Mouse (Mus musculus): ENCODE measurements at regions not wholly inside any gene's neighbourhood (a gene's known extent, or its start where the extent isn't known, plus 50 kb on each side); places are given as distances from the start of the nearest gene placed in this dataset.

DNA sequence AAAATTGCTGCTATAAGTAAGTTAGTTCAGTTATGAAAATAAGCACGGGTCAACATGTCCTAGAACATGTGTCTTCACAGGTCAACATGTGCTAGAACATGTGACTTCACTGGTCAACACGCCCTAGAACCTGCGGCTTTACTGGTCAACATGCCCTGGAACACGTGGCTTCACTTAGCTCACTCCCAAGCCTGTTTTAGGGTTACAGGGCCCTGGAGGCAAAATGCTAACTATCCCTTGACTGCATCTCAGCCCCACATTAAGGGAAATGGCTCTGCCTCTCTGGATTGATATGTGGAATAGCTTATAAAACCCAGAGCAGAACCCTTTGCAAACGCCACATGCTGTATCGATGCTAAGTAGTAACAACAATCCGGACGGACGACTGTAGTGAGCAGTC lies 67.8 kb downstream of the Nkx6-1 start:
- no peak for DNase-seq (ENCODE audit: low spot score in 2 of 2)

DNA sequence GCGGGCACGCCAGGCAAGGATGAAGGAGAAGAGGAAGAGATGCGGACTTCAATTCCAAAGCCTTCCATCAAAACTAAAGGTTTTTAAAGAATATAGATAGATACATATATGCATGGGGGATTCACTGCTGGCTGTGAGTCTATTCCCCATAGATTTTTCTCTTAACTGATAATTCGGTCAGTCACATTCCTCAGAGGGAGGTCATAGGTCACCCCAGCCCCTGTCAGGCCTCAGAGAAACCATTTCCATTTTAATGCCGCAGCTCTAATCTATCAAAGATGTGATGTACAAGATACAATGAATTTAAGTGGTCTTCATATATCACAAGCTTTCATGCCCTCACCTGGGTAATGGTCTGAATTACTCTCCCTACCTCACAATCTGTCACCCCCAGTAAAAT lies 73.6 kb downstream of the Nkx6-1 start:
- no peak for DNase-seq (ENCODE audit: low spot score in 2 of 2)

DNA sequence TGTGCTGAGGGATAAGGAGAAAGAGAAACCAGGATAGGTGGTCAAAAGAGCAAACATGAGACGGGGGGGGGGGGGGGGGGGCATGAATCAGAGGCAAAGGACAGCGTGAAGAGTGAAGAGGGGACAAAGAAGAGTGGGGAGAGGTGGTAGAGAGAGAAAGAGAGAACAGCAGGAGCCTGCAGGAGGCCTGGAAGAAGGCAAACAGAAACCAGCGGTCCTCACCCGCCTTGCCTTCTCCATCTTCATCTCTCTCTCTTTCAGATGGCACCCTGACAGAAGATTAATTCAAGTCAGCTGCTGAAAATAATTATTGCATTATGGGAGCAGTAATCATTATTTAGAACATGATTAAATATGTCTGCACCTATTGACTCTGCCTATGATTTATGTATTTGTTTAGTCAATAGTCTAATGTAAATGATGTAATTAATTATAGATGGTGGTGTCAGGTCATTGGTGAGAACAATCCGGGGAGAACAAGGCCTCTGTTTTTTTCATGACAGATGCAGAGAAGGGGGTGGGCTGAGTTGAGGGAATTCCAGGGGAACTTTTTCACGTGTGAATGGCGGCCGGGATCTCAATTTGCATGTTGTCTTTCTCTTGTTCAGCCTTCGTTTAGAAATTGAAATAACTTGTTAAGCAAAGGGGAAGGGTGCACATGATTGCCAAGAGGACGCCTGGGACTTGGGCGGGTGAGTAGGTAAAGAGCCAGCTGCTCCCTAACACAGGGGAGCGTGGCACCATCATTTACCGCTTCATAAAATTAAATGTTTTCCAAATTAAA lies 74.3 kb downstream of the Nkx6-1 start:
- no peak for DNase-seq (ENCODE audit: low spot score in 2 of 2)

DNA sequence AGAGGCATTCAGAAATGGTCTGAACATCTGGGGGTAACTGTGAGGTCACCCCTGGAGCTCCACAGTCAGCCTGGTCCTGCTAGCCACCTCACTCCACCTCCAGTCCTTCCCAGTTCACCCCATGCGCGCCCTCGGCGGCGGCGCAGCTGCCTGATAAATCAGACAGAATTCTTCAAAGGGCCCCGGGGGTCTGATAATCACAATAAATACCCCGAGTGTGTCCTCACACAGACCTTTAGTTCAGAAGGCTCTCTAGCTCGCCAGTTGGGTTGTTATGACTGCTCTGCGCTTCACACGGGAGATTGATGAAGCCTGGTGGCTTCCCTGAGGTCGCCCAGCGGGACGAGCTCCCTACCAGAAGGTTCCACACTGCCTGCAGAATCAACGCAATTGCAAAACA lies 91.8 kb downstream of the Nkx6-1 start:
- no peak for DNase-seq (ENCODE audit: low spot score in 2 of 2)

DNA sequence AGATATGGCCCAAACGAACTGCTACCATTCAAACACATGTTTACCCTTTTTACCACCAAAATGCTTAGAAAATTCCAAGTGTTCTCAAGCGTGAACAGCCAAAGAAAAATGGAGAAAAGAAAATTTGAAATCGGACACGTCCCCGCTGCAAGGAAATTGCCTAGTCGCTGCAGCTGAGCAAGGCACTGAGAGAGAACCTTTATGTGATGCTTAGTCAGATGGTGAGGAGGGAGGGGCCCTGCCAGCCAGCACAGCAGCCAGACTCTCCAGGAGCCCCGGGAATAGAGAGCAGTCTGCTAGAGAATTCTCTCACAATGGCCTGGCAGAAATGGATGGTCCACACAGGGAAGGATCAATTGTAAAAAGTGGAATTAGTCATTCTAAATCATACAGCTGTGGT lies 99.0 kb downstream of the Nkx6-1 start:
- DNase-seq (ENCODE audit: low spot score in 2 of 2) = no peak

DNA sequence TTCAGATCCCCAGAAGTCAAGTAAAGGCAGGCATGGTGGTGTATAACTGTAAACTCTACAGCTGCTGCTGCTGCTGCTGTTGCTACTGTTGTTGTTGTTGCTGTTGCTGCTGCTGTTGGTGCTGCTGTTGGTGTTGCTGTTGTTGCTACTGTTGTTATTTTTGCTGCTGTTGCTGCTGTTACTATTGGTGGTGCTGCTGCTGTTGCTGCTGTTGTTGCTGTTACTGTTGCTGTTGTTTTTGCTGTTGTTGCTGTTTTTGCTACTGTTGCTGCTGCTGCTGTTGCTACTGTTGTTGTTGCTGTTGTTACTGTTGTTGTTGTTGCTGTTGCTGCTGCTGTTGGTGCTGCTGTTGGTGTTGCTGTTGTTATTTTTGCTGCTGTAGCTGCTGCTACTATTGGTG lies 104.4 kb downstream of the Nkx6-1 start:
- no peak for DNase-seq (ENCODE audit: low spot score in 2 of 2)

DNA sequence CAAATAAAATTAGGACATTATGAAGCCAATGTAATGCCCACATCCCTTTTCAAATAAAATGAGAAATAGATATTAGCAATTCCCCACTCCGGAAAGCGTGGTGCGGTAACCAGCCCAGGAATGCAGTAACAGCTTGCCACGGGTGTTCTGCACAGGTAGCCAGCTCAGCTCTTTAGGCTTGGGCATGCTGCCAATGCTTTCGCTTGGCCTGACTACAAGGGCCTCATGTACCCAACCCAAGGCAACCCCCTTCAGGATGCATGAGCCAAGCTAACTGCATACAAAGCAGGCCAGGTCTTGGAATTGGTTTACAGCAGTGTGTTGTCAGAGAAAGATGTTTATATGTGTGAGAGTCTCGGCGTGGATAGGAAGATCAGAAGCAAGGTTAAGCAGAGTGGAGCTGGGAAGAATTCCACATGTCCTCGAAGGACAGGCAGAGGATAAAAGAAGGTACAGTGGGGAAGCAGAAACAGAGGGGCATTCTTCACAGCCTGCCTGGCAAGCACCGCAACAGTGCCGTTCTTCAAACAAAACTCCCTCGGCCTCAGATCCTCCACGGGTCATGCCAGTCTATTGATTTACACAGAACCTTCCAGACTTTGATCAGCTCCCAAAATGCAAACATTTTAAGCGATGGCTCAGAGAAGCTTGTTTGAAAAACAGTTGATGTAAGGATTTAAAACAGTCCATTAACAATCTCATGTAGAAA lies 106.4 kb downstream of the Nkx6-1 start:
- peak in 1 of 2 experiments; percentile 5 for DNase-seq (ENCODE audit: low spot score in 2 of 2)

DNA sequence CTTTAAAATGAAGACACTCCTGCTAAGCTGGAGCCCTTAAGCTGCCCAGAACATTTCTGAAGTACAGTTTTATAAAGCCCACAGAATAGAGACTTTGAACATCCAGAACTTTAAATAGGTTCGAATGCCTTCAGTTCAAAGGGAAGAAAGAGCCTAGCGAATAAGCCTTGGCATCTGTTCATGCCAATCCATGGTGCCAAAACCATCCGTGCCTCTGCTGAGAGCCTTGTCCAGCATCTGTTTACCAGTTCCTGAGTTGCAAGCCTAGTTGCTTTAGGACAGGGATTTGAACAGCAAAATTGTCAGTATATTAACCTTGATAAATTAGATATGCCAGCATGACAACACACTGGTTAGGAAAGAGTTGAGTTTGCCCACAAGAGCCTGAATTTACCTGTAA lies 107.6 kb downstream of the Nkx6-1 start:
- no peak for DNase-seq (ENCODE audit: low spot score in 2 of 2)

DNA sequence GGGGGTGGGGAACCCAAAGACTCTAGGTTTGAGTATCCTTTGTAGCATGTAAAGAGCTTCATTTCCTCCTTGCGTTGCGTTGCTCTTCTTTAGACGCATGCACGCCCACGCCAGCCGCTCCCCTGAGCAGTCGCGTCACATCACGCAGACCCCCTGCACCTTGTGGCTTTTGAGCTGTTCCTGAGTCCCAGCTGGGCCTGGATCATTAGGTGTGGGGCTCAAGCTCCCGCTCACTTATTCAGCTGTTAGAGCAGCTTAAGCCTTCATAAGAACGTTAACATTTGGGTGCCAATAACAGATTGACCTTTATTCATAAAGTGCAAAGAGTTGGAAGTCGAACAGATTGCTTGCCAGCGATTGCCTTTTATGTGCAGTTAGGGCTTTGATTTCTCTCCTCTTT lies 121.5 kb downstream of the Nkx6-1 start:
- DNase-seq (ENCODE audit: low spot score in 2 of 2) = no peak

DNA sequence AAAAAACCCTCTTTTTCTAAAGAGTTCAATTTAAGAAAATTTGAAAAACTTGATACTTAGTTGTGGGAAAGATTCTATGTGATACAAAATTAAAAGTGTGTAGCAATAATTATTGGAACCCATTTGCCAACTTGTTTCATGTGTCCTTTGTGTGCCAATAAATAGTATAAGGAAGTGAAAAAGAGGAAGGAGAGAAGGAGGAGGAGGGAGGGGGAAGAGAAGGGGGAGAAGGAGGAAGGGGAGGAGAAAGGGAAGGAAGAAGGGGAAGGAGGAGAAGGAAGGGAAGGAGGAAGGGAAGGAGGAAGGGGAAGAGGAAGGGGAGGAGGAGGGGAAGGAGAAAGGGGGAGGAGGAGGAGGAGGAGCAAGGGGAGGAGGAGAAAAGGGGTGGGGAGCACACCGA lies 125.0 kb downstream of the Nkx6-1 start:
- DNase-seq (ENCODE audit: low spot score in 2 of 2) = no peak

DNA sequence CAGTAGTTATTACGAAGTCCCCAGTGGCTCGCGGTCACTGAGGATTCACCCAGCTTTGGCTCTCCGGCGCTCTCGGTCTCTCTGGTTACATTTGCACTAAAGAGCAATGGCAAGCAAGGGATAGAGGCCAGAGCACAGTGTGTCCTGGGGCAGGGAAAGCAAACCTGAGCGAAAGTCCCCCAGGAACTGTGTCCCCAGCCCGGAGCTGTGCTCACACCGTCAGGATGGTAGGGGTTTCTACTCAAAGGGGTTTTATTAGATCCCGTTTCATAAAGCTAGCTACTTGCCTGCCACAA lies 125.6 kb downstream of the Nkx6-1 start:
- DNase-seq (ENCODE audit: low spot score in 2 of 2) = no peak

DNA sequence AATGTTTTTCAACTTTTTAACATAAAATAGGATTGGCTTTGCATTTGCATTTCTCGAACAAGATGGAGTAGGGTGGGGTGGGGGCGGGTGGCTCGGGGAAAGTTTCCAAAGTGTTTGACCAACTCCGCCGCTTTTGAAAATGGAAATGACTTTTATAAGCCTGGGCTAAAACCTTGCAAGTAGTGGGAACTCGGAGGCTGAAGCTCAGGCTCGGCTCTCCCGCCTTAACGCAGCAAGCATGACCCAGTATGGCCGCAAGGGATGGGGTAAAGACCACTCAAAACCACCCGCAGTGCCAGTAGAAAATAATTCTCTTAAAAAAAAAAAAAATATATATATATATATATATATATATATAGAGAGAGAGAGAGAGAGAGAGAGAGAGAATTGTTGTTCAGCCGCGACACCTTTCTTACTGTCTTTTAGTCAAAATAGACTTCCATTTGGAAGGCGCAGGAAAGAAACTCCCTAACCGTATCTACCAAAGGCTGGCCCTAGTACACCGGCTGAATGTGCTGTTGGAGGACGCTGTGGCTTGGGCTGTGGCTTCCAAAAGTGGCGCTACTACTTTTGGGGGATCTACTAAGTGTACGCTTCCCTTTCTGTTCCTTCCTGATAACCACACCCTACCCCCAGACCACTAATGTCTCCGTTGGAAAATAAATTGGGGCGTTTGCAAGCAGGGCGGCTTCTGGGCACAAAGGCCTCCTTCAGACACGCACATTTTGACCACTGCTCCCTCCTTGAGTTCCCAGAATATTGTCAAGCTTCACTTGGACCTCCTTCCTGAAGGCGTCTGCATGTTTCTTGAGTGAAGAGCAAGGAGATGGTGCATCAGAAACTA lies 126.2 kb downstream of the Nkx6-1 start:
- no peak for DNase-seq (ENCODE audit: low spot score in 2 of 2)

DNA sequence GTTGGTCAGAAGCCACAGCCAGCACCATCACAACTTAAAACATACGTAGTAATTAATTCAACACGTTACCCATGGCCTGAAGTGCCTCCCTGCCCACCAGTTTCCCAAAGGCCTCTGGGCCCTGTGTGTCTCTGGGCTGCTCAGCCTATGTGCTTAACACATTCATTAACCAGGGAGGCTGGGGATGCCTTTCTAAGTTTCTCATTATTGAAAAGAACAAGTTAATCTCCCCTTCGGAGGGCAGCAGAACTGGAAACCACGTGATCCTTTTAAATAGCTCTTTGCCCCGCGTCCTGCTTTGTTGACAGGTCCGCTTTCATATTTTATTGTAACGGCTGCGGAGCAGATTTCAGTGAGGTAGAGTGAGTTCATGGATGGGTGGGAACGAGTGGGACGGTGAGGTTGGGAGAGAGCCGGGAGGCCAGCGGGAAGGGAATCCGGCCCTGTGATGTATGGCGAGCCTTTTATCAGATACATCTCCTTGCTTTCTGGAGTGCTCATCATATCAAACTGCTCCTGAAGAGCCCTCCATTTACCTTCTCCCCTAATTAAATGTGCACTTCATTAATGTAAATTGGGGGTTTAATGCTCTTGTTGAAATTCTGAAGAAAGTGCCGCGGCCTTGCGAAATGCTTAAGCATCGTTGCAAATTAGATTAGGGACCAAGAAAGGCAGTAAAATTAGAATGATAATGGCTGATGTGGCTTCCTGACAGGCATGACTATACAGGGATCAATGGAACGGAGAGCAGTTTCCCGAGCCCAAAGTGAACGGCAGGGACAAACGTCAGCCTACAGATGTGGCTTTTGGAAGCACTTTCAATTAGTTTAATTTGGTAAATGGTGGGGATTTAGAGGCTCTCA lies 127.0 kb downstream of the Nkx6-1 start:
- DNase-seq (ENCODE audit: low spot score in 2 of 2) = no peak

DNA sequence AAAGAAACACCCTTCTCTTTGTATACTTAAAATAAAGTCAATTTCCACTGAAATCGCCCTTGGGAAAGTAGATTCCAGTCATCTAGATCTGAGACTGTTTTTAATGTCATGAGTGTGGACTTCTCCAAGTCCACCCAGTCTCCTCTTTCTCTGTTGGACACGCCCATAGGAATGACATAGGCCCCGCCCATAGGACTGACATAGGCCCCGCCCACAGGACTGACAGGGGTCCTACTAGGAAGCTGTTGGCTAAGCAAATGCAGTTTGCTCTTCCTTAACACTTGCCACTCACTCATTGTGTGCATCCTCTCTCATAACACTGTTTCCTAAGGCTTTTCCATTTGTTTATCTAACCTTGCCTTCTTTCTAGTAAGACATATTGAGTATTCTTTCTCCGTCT lies 129.3 kb downstream of the Nkx6-1 start:
- no peak for DNase-seq (ENCODE audit: low spot score in 2 of 2)

DNA sequence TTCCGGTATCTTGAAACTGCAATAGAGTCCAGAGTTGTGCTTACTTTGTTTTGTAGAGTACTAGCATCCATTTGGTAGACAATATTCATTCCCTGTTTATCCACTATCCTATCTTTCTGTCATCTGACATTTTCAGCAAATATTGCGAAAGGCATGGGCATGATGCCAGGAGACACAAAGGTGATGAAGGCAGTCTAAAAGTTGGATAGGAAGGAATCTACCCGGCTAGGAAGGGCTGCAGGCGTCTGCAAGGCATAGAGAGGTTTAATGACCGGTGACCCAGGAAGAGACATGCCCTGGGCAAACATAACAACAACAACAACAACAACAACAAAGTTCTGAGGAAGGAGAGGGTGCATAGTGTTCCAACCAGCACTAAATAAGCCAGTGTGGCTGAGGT lies 139.4 kb downstream of the Nkx6-1 start:
- DNase-seq (ENCODE audit: low spot score in 2 of 2) = no peak

DNA sequence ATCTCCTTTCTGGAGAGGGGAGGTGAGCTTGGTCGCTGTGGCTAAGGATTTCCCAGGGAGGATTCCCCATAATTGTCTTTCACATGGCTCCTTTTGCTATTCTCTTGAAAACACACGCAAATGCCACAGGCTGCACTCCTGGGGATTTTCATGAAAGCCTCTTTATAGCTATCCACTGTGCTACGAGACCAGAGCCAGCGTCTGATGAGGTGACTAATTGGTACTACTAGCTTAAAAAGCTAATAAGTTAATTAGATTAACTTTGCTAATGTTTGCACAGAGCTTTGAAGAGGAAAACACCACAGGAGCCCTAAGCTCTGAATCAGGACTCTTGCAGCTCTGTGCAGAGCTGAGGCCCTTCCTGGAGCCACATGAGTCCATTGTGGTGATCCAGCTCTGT lies 140.1 kb downstream of the Nkx6-1 start:
- no peak for DNase-seq (ENCODE audit: low spot score in 2 of 2)

DNA sequence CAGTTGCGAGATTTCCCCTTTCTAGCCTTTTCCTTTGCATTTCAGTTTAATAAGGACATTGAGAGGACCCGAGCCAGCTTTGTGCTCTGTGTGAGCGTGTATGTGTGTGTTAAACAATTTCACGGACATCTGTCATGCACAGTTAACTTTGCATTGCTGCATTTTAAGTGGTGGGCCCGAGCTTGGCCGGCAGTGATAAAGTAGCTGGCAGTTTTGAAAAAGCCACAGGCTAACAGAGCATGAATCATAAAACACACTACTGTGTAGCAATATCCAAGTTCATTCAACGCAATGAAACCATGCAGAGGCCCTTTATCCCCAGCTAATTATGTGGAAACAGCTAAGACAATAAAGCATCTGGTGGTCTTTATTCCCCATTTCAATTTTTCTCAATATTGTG lies 140.9 kb downstream of the Nkx6-1 start:
- DNase-seq (ENCODE audit: low spot score in 2 of 2) = no peak

DNA sequence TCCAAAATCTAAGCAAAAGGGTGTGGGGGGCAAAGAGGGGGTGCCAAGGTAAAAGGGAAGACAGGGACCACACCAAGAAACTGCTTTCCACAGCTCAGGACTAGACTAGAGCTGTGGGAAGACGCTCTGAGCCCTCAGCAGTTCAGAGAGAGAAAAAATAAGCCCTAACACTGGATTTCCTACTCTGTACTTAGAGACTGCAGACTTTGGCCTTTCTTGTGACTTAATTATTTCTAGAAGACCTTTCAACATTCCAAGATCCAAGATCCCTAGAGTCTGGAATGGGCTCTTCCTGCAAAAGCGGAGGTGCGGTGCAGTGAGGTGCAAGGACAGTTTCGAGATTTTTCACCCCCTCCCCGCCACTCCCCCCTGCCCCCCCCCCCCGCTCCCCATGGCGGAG lies 141.3 kb downstream of the Nkx6-1 start:
- DNase-seq (ENCODE audit: low spot score in 2 of 2) = no peak

DNA sequence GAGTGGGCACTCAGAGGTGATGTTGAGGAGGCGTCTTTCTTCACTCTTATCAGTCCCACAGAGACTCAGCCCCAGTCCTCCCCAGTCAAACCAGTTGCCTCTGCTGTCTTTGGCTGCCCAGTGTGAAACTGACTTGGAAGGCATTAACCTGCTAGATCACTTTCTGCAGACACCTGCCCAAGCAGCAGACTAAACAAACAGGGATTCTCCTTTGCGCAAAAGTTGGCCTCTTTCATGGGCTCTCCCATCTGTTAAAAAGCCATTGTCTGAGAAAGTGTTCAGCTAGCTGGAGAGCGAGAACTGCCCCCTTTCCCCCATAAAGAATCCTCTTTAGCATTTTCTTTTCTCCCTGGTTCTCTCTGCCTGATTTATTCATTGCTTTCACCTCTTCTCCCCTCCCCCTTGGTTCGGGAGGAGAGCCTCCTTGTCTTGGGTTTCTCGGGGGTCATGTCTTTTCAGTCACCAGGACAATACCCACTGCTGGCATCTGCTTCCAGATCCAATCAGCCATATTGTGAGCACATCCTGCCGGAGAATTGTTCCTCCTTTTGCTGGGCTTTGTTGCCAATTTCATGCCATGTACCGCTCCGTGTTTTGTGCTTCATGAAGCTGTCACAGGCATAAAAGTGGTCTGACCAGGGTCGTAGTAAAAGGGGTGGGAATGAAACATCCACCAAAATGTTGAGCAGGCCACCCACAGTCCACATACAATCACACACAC lies 143.7 kb downstream of the Nkx6-1 start:
- no peak for DNase-seq (ENCODE audit: low spot score in 2 of 2)

DNA sequence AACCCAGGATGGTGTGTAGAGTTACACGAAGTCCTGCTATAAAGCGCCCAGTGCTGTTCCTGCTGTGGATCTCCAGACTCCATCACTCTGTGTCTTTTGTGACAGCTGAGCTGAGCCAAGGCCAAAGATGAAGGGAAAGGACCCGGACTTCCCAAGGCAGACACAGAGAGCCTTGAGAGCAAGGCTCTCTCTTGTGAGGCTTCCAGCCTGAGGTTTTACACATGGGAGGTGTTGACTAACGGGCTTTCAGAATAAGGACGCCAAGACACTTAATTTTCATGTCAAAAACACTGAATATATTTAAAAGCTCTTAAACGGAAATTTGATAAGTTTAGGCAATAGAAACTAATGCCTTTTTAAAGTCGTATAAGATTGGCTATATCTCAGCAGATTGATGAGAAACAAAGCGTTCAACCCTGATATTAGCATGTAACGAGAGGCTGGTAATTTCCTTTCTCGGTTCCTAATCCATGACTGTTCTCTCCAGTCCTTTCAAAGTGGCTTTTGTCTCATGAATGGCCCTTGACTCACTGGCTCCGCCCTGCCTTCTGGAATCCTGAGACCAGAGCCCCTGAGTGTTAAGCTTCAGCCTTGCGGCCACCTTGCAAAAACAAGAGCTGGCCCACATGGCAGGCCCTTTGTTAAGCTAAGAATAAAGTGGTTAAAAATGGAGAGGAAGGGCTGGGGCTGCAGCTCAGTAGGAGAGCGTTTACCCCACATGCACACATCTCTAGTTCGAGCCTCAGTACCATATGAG lies 145.8 kb downstream of the Nkx6-1 start:
- no peak for DNase-seq (ENCODE audit: low spot score in 2 of 2)

DNA sequence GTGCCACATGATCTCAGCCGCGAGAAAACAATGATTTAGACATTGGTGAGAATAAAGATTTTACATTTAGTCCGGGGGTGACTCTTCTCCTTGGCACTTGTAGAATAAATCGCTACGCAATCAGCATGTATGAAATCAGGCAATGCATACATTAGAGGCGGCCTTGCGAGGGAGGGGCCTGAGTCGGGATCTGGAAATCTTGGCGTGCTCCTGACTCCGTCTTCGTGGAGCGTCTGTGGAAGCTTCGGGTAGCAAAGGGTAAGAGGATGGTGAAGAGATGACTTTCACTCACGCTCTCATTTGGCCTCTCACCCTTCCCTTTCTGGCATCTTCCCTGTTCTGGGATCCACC lies 167.1 kb downstream of the Nkx6-1 start:
- DNase-seq (ENCODE audit: low spot score in 2 of 2) = no peak

Measured in urinary bladder, postnatal 36 days (tissue).